Mouse (Mus musculus) ZHBTc4 (cell line): Measurements from ENCODE around the gene Fnip2.

Source experiments
- DNase-seq: peaks from one replicate; pipeline ENCODE4 v3.0.0-alpha.2; 2011; ENCODE audit warnings: low read depth, low spot score

The Fnip2 gene

DNA sequence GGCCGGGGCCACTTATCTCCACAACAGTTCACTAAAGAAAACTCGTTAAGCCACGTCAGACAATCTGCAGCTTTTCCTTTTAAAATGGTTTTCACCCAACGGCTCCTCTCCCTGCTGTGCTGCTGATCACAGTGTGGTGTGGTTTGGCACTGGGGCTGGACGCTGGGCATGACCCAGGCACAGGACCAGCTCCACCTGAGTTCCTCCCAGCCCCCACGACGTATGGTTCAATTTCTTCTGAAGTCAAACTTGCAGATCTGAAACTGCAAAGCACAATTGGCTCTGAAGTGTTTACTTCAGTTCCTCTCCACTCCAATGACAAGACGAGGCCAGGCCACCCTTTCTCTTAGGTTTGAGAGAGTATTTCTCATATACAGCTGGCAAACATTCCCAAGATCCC, 39.1 kb downstream of the Fnip2 start:
- DNase-seq, result no peak

DNA sequence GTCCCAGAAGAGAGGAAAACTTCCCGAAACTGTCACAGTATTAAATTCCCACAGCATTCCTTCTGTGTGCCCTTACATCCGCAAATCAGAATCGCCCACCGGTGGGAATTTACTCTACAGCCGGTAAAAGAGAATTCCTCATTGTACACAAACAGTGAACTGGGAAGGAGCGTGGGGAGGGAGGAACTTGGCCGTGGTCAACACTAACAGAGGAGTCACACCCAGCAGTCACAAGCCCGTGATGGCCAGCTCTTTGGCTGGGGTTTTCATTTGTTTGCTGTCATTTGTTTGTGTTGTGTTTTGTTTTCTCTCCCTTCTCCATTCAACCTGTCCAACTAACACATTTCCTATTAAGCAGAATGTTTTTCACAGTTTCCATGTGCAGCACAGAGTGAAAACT, 39.7 kb downstream of the Fnip2 start:
- no peak for DNase-seq

DNA sequence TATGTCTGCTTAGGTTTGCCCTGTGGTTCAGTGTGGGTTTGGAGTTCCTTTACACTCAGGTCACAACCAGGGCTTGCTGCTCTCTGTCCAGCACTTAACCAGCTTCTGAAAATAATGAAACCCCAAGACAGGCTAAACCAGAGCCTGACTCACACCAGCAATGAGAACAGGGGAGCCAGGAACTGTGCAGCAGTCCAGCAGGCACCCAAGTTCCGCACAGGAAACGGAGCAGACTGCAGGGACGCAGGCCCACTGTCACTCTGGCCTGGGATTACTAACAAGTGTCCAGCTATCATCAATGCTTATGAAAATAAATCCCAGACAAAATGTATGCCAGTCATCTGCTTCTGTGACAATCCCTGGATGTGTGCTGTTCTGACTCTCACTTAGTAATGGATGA, 40.1 kb downstream of the Fnip2 start:
- DNase-seq, result no peak

DNA sequence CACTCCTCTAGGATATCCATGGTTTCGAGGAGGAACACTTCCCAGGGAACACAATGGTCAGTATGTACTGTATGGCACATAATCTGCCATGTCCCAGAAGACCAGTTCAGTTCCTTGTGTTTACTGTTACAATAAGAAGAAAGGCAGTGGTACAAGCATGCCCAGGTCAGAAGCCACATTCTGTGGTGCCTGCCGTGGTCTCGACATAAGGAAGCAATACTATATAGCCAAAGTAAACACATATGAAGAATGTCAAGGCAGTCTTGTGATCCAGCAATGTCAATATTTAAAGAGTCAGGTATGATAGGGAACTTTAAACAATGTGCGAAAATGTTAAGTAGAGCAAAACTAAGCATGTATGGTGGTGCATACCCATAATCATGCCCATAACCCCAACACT, 44.2 kb downstream of the Fnip2 start:
- DNase-seq, result no peak

DNA sequence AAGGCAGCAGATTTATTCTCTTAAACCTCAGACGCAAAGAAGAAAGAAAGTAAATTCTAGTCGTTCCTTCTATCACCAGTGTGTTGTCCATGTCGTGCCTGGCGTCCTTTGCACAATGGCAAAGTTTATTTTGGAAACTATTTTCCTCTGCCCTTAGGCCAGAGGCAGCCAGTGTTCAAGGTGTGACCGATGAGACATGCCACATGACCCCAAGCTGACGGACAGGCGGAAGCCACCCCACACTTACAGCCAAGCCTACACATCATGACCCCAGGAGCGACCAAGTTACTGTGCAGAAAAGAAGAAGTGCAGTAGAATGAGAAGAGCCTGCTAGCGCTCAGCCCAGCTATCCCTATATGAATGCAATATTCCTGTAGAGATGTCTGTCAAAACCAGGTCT, 47.7 kb downstream of the Fnip2 start:
- no peak for DNase-seq

DNA sequence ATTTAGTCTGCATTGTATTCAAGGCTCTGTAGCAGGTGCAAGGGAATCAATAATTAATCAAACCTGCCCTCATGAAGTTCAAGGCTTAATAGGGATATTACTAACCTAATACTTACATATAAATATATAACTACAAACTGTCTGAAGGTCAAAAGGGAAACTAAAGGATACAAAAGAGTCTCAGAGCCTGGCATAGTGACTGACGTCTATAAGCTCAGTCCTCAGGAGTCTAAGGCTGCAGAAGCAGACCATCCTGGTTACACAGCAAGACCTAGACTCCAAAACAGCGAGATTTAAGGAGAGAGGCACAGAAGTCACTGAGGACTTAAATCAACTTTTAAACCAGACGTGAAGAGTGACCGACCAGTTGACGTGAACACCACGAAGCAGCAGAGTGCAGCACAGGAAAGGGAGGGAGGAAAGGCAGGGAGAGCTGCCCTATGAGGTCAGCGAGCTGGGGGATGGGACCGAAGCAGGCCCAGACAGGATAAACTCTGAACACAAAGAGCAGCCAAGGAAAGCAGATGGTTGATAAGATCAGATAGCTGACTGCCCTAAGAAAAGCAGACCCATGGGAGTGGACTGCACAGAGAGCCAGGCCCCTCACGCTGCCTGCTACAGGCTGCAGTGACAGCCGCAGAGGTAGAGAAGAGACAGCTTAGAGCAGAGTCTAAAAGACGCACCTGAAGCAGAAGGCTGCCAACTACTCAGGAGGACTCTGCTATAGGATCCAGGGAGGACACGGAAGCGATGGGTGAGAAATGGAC, 48.7 kb downstream of the Fnip2 start:
- DNase-seq, result no peak

DNA sequence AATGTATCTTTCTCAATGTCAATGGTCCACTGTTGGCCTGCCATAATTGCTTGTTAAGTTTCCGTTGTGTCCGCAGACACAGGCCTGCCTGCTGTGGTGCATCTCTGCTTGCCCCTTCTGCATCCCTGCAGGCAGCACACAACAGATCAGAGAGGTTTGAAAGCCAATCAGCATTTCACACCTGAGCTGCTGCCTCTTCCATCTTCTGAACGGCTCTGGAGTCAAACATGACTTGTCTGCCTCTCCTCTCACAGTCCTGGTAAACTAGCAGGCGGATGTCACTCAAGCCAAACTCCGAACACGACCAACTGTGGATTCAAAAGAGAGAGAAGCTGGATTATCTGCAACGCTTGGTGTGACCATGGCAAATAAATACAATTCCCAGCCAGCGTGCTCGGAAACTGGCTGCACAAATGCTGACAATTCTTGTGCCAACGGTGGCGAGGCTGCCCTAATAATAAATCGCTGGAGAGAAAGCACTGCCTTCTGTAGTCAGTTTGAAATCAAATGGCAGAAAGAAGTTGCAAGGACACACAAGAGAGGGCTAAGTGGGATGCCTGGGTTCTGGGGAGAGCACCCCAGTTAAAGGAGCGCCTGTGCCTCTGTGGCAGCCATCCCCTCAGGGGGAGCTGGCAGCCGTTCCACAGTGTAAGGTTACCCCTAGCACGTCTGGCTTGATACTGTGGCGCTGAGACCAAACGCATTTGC, 49.6 kb downstream of the Fnip2 start:
- no peak for DNase-seq

DNA sequence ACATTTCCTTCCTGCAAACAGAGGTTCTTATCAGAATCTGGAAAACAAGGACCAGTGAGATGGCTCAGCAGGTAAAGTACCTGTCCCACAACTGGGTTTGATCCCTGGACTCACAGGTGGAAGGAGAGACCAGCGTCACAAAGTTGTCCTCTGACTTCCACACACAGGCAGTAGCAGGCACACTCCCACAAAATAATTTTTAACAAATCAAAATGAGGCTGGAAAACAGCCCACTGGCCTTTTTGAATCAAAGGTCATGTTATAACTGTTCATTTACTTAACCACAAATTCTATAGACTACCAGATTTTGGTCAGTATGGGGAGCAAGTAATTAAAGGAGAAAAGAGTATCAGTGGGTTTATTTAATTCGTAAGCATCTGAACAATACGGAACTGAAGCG, 50.6 kb downstream of the Fnip2 start:
- DNase-seq, result no peak

DNA sequence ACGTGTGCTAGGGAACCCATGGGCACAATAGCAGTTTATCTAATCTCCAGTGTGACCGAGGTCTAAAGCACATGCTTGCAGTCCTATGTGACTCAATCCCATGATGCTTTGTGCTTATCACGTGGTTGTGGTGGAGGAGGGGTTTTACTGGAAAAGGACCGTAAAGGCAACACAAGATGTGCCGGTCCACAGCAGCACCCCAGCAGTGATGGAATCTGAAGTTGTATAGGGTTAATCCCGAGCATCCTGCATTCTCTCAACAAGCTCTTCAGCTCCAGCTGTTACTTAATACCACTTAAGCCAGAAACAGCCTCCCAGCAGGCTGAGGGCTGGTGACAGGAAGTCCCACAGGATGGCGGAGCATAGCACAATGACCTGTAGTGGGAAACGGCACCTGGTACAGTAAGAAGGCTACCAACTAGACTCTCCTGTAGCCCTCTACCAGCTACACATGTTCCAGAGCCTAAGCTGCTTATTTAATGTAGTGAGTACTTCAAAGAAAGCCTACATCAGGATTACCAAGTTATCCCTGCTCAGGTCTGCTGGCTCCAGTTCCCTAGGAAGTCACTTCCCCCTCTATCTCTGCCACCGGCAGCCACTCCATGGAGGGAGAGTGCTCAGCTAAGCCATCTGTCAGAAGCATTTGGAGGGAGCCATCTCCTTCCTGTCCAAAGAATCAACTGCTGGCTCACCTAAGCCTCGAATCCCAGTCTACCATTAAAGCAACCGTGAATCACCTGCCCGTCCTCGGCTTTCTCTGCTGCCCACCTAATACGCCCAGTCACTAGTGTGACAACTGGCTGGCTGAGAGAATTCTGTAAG, 51.3 kb downstream of the Fnip2 start:
- peak; percentile 61 for DNase-seq

DNA sequence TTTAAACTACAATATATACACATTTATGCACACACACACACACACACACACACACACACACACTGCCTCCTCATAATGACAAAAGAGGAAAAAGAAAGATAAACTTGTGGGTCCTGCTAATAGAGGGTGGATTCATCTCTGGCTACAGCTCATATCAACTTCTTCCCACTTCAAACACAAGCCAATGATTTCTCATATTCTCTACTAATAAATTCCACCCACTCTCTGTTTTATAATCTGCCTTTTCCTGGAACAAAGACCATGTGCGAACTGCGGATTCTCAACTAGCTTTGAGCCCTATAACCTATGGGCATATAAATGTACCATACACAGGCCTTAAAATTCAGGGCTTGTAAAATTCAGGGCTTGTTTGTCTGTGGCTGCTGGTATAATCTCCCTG, 53.3 kb downstream of the Fnip2 start:
- no peak for DNase-seq

DNA sequence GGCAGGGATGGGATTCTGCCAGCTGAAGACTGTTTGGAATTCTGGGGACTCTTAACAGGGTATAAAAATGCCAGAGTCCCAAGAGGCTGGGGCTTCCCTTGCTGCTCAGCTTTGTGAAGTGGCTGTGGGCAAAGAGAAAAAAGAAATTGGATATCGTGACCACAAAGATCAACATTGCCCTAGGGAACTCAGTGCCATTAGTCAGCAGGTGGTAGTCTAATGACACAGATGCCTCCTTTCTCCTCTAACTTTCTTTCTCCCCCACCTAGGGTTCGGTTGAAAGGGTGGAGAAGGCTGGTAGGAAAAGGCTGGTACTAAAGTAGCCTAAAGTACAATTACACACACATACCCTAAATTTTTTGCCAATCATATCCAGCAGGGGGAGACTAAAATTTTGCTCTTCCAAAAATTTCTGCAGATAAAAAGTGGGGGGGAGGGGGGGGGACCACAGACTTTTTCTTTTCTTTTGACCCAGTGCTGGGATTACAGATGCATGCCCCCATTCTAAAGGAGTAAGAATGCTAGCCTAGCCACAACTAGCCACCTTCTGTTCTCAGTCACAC, 66.3 kb downstream of the Fnip2 start:
- no peak for DNase-seq

DNA sequence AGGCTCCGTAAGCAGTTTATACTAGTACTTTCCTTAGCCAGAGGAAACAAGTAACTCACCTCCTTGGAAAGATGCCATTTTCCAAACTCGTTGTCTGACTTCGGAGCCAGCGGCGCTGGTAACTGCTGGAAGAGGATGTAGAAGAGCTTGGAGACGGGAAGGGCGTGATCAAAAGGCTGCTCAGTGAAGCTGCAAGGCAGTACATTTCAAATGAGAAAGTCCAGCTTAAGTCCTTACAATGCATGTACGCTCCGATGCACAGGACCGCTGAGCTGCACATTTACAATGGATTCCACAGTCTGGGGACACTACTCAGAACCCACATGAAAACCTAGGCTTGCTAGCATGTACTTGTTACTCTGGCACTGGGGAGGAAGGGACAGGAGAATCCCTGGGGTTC, 67.3 kb downstream of the Fnip2 start:
- no peak for DNase-seq

DNA sequence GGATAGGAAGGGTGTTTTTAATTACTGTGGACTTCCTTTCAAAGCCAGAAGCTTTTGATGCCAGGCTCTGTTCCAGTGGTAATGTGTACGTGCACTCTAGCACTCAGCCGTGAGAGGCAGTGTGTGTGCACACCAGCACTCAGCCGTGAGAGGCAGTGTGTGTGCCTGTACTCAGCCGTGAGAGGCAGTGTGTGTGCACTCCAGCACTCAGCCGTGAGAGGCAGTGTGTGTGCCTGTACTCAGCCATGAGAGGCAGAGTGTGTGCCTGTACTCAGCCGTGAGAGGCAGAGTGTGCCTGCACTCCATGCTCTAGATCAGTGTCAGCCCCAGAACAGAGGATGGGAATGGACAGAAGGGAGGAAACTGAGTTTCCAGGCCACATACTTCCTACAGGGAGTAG, 70.9 kb downstream of the Fnip2 start:
- no peak for DNase-seq

DNA sequence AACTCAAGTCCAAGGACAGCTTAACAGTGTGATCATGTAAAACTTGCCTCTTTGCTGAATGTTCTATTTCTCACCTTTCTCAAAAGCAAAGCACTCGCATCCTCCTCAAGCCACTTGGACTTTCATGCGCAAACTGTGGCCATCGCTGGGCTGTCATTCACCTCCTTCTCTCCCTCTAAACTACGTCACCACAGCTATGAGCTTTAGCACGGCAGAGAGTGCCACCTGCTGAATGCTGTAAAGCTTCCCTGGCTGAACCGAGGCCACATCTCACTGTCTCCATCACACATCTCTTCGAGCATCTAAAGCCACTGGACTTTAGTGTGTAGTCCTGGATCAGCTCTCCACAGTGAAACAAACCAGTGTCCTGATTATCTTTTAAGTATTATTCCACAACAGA, 72.4 kb downstream of the Fnip2 start:
- no peak for DNase-seq

DNA sequence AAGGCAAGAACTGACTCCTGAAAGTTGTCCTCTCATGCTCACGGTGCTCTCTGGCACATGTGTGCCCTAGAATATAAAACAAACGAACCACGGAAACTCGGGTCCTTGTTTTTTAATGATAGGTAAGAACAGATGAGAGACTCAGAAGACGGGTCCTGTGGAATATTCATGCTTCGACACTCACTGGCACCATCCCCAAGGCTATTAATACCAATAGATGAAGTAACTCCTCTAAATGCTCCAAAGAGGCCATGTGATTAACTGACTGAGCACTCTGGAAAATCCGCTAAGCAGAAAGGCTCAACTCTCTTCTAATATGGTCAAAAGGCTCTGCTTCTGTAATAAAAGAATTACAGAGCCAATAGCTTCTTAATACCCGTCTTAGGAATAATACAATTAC, 73.6 kb downstream of the Fnip2 start:
- no peak for DNase-seq

DNA sequence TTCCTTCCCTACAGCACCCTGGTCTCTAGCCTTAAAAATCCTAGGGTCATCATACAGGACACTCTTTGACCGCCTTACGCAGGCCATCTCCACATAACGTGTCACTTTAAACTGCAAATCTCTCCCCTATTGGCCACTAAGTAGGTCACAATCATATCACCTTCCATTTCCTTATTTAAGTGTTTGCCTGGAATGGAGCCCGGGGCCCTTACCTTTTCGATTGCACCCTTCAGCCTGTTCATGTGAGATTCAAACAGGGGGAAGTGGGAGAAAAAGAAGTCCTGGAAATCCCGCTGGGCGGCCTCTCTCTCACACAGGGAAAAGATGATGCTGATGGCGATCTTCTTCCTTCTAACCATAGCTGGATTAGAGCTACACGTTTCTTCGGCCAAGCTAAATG, 74.5 kb downstream of the Fnip2 start:
- DNase-seq, result no peak

DNA sequence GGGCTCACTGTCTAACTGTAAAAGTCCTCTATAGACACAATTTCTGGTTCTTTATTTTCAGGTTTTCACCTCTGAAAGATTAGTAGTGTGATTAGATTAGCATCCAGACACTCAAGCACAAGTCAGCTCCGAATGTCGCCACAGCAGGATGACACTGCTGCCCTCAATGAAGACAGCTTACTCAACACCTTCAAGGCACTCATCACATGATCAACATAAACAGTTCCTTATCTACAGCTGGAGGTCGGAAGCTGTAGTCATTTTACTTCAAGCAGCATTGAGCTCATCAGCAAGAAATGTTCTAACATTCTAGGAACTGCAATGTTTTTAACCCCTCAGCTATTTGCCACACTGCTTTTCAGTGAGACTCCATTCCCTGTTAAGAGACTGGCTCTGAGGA, 76.0 kb downstream of the Fnip2 start:
- DNase-seq, result no peak

DNA sequence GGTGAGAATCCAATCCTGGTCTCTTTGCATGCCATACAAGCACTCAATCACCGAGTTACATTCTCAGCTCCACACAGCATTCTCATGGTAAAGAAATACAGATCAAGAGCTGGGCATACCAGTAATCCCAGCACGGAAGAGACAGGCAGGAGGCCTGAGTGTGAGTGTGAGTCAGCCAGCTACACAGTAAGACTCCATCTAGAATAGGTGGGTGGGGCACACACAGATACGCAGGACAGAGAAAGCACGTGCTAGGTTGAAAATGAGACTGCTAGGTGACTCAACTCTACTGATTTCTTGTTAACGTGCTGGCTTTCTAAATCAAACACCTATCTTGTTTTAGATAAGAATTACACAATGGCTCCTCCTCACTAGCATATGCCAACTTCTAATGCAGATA, 77.5 kb downstream of the Fnip2 start:
- DNase-seq, result no peak

DNA sequence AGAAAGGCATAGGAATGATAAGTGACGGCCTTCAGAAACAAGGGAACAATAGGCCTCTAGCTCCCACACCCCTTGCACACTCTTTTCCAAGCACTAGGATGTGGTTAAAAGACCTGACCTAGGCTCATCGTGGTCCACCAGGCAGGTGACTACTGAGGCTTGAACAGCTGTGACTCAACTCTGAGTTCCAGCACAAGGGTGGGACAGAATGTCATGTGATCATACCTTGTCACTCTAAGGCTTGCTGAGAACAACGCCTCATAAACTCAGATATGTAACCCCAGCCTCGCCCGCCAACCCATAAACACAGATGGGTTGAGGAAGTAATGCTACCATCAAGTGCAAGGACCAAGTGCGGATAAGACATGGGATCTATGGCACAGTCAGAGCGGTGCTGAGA, 79.6 kb downstream of the Fnip2 start:
- peak; percentile 53 for DNase-seq

DNA sequence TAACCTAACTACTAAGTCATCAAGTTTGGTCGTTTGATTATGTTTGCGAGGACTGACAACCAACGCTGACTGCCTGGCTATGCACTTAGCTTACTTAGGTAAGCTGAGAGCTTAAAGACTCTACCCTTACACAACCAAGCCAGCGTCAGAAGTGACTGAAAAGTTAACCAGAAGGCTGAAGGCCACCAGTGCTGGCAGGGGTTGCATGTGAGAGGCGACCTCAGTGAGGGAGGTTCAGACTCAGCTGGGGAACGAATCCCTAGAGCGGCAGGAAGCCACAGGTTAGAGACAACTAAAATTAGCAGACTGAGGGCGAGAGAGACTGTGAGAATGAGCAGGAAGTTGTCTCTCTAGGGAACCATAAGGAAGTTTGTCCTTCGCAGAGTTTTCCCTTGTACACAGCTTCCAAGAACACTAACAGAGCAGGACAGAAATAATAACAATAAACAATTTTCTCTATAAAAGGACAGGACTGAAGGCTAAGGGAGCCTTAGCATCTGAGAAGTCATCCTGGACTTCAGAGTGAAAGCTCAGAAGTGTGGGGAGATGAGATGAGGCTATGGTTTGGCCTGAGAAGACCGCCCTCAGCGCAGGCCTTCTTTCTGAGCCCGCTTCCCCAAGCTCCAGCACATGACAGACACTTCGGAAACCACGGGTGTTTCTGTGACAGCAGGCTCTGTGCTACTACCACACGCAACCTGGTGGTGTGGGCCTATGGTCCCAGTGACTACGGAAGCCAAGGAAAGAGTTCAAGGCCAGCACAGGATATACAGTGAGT, 83.1 kb downstream of the Fnip2 start:
- DNase-seq, result no peak

DNA sequence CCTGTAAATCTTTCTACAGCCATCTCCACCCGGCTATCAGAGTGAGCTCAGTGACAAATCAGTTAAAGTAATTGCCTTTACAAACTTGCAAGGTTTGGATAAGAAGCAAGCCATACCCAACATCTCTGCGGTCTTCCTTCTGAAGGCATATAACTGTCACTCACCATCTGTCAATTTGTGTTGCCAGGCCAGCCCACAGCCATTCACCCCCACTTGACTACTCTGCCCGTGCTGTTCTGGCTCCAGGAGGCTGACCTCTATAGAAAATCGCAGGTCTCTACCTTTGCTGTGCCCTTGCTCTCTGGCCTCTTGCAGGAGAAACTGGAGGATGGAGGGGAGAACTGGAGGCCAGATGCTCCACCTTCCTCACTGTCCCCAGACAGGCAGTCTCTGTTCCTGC, 88.7 kb downstream of the Fnip2 start:
- no peak for DNase-seq

DNA sequence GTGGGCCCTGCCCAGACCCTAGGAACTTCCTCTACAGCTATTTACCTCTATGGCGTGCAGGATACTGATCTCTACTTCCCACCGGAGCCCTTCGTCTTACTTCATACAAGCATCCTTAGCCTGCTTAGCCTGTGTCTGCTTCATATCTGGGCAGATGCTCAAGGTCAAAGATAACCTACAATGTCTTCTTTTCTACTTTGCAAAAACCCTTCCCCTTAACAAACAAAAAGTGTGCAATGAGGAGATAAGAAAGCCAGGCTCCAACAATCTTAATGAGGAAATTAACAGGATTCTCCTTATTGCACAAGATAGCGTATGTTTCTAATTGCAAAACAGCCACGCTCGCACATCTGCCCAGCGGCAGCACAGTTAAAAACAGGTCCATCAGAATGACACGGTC, 89.2 kb downstream of the Fnip2 start:
- DNase-seq, result no peak
